Mouse (Mus musculus) C2C12 (cell line): Measurements from ENCODE around the gene Slco3a1. TPM values are rescaled to one million over a fixed set of nuclear protein-coding genes. Genes with fewer than 3 reads are reported as not detected.

Source experiments
- H3K27me3 ChIP-seq: one replicate; pipeline ENCODE4 v1.6.1; 2011; ENCODE audit not compliant: control insufficient read depth, insufficient read depth, insufficient read length
- H3K36me3 ChIP-seq: one replicate; pipeline ENCODE4 v1.6.1; 2011; ENCODE audit not compliant: control insufficient read depth, insufficient read depth
- H3K4me3 ChIP-seq: one replicate; pipeline ENCODE4 v1.5.1; 2011; ENCODE audit warnings: mild to moderate bottlenecking, control low read depth; ENCODE audit not compliant: poor library complexity, insufficient read depth, severe bottlenecking
- H3K79me2 ChIP-seq: one replicate; pipeline ENCODE4 v1.6.1; 2011; ENCODE audit not compliant: control insufficient read depth, insufficient read depth
- H3K79me3 ChIP-seq: one replicate; pipeline ENCODE4 v1.6.1; 2011; ENCODE audit warnings: low read depth, control low read depth
- H3ac ChIP-seq: one replicate; pipeline ENCODE3; 2011; ENCODE audit warnings: low read depth; ENCODE audit not compliant: control insufficient read depth, insufficient read length
- CEBPB ChIP-seq: IDR thresholded peaks from one replicate; pipeline ENCODE4 v1.6.1; 2011; ENCODE audit warnings: low read depth, mild to moderate bottlenecking, control low read depth, moderate library complexity
- CTCF ChIP-seq: IDR thresholded peaks from one replicate; pipeline ENCODE4 v1.5.1; 2011; ENCODE audit not compliant: control insufficient read depth, insufficient read depth, insufficient read length
- FOSL1 ChIP-seq: IDR thresholded peaks from one replicate; pipeline ENCODE4 v1.8.0; 2011; ENCODE audit warnings: mild to moderate bottlenecking, low read length; ENCODE audit not compliant: poor library complexity, insufficient read depth, severe bottlenecking
- MAX ChIP-seq: IDR thresholded peaks from one replicate; pipeline ENCODE4 v1.6.1; 2011; ENCODE audit warnings: mild to moderate bottlenecking, control low read depth
- MYOD1 ChIP-seq: IDR thresholded peaks from one replicate; pipeline ENCODE4 v1.6.1; 2011; ENCODE audit warnings: low read depth; ENCODE audit not compliant: control insufficient read depth, insufficient read length
- MYOG ChIP-seq: IDR thresholded peaks from one replicate; pipeline ENCODE4 v1.6.1; 2011; ENCODE audit not compliant: control insufficient read depth, insufficient read length; ENCODE audit errors: extremely low read depth
- USF1 ChIP-seq: IDR thresholded peaks from one replicate; pipeline ENCODE4 v1.6.1; 2011; ENCODE audit warnings: low read depth, mild to moderate bottlenecking, control low read depth, moderate library complexity
- polyA plus RNA-seq: library from polyadenylated mRNA; unstranded; fragments of >200 nt; fragmentation: generic; extraction: Trizol; gene quantifications from one replicate; pipeline ENCODE4 v1.2.1, GENCODE M21; 2012; ENCODE audit warnings: missing spikeins

Slco3a1 gene
- polyA plus RNA-seq, 1 experiment = 15.1 TPM

GRCm38 (mm10) chr7:74456781-74457180, 97.8 kb downstream of the Slco3a1 start:
- Histone ChIP-seq H3K4me3 (no peak overlapping the region), H3K27me3 (no peaks in the 10 kb centered on the region), H3ac (no peak overlapping the region), H3K36me3 (no peaks in the 10 kb centered on the region), H3K79me3 (no peaks in the 10 kb centered on the region), H3K79me2 (peaks cover 8% of the 10 kb centered on the region)
- no peak for TF ChIP-seq MAX
- TF ChIP-seq CEBPB = no peak
- no peak for TF ChIP-seq USF1
- TF ChIP-seq FOSL1 = no peak
- TF ChIP-seq CTCF = no peak
- TF ChIP-seq MYOD1 = no peak
- no peak for TF ChIP-seq MYOG

- no peaks in the 10 kb centered on the region for H3K79me2 ChIP-seq
- H3ac ChIP-seq = no peak overlapping the region
- no peaks in the 10 kb centered on the region for H3K27me3 ChIP-seq
- no peaks in the 10 kb centered on the region for H3K79me3 ChIP-seq
- H3K36me3 ChIP-seq = no peaks in the 10 kb centered on the region
- H3K4me3 ChIP-seq = no peak overlapping the region
- peak; percentile 59 for TF ChIP-seq MYOD1
- TF ChIP-seq MYOG = no peak
- TF ChIP-seq MAX = no peak
Measured at GRCm38 (mm10) chr7:74451047-74451446, 103.5 kb downstream of the Slco3a1 start.

GRCm38 (mm10) chr7:74449802-74450201, 104.8 kb downstream of the Slco3a1 start:
- Histone ChIP-seq H3K79me2 (no peaks in the 10 kb centered on the region), H3K27me3 (no peaks in the 10 kb centered on the region), H3K79me3 (no peaks in the 10 kb centered on the region), H3ac (no peak overlapping the region), H3K4me3 (no peak overlapping the region), H3K36me3 (no peaks in the 10 kb centered on the region)
- TF ChIP-seq USF1 = no peak
- TF ChIP-seq FOSL1 = no peak
- no peak for TF ChIP-seq MYOD1
- no peak for TF ChIP-seq CTCF
- no peak for TF ChIP-seq CEBPB
- no peak for TF ChIP-seq MAX
- no peak for TF ChIP-seq MYOG

GRCm38 (mm10) chr7:74447781-74448180, 106.8 kb downstream of the Slco3a1 start:
- no peaks in the 10 kb centered on the region for H3K27me3 ChIP-seq
- no peak overlapping the region for H3K4me3 ChIP-seq
- no peaks in the 10 kb centered on the region for H3K79me3 ChIP-seq
- no peaks in the 10 kb centered on the region for H3K79me2 ChIP-seq
- H3ac ChIP-seq = no peak overlapping the region
- H3K36me3 ChIP-seq = no peaks in the 10 kb centered on the region
- no peak for TF ChIP-seq MYOD1
- no peak for TF ChIP-seq USF1
- no peak for TF ChIP-seq CEBPB
- TF ChIP-seq MYOG = no peak
- TF ChIP-seq MAX = no peak
- no peak for TF ChIP-seq FOSL1
- TF ChIP-seq CTCF = no peak

- H3K79me3 ChIP-seq = no peaks in the 10 kb centered on the region
- no peaks in the 10 kb centered on the region for H3K36me3 ChIP-seq
- H3K4me3 ChIP-seq = no peak overlapping the region
- TF ChIP-seq FOSL1 (no peak), MYOG (no peak), CTCF (no peak), CEBPB (no peak), MYOD1 (peak; percentile 94), MAX (peak; percentile 27), USF1 (peak; percentile 38)
- H3K27me3 ChIP-seq = no peaks in the 10 kb centered on the region
- H3ac ChIP-seq = no peak overlapping the region
- H3K79me2 ChIP-seq = no peaks in the 10 kb centered on the region
Measured at GRCm38 (mm10) chr7:74445148-74445547, 109.4 kb downstream of the Slco3a1 start.

- Histone ChIP-seq H3K27me3 (no peaks in the 10 kb centered on the region), H3K79me2 (no peaks in the 10 kb centered on the region), H3K36me3 (no peaks in the 10 kb centered on the region), H3K79me3 (no peaks in the 10 kb centered on the region), H3K4me3 (no peak overlapping the region), H3ac (no peak overlapping the region)
- TF ChIP-seq CTCF (no peak), FOSL1 (no peak)
Measured at GRCm38 (mm10) chr7:74442380-74442779, 112.2 kb downstream of the Slco3a1 start.
